Mouse (Mus musculus) embryonic facial prominence, embryonic 11.5 days (tissue): ENCODE data around the gene Ccdc188. TPM values are rescaled to one million over a fixed set of nuclear protein-coding genes. Genes with fewer than 3 reads are reported as not detected.

ENCODE experiments used
- ATAC-seq: fragments of 200-750 bp; cut with Nextera tagmentation; replicated peaks from 2 replicates; pipeline ENCODE4 v1.8.0; 2017; ENCODE audit warnings: low read depth; ENCODE audit not compliant: insufficient number of reproducible peaks, low FRiP score, low TSS enrichment
- DNase-seq: peaks from one replicate; pipeline ENCODE4 v3.0.0-alpha.2; 2015; ENCODE audit warnings: low spot score
- H3K27ac ChIP-seq: fragments of 300-500 bp; sonication (generic); replicated peaks from 2 replicates; pipeline ENCODE4 v1.5.1; 2014; ENCODE audit warnings: mild to moderate bottlenecking, low read depth, low read length, control low read depth
- H3K27me3 ChIP-seq: fragments of 300-500 bp; sonication (generic); 2 replicates; pipeline ENCODE4 v1.6.1; 2014; ENCODE audit warnings: mild to moderate bottlenecking, low read length, moderate library complexity, mixed read lengths; ENCODE audit not compliant: control insufficient read depth, insufficient read depth
- H3K36me3 ChIP-seq: fragments of 300-500 bp; sonication (generic); replicated peaks from 2 replicates; pipeline ENCODE4 v1.6.1; 2014; ENCODE audit warnings: low read depth, mild to moderate bottlenecking, low read length, moderate library complexity, mixed read lengths; ENCODE audit not compliant: control insufficient read depth, insufficient read depth
- H3K4me1 ChIP-seq: fragments of 300-500 bp; sonication (generic); 2 replicates; pipeline ENCODE4 v1.6.1; 2014; ENCODE audit warnings: low read length, mixed read lengths; ENCODE audit not compliant: control insufficient read depth, insufficient read depth
- H3K4me2 ChIP-seq: fragments of 300-500 bp; sonication (generic); 2 replicates; pipeline ENCODE4 v1.6.1; 2014; ENCODE audit warnings: low read depth, mild to moderate bottlenecking, control low read depth, low read length, moderate library complexity
- H3K4me3 ChIP-seq: fragments of 300-500 bp; sonication (generic); 2 replicates; pipeline ENCODE4 v1.5.1; 2014; ENCODE audit warnings: low read depth, low read length, control low read depth
- H3K9ac ChIP-seq: fragments of 300-500 bp; sonication (generic); replicated peaks from 2 replicates; pipeline ENCODE4 v1.6.1; 2014; ENCODE audit warnings: mild to moderate bottlenecking, control low read depth, low read length
- H3K9me3 ChIP-seq: fragments of 300-500 bp; sonication (generic); replicated peaks from 2 replicates; pipeline ENCODE4 v1.6.1; 2016; ENCODE audit warnings: mild to moderate bottlenecking, low read length, inconsistent platforms, mixed read lengths; ENCODE audit not compliant: control insufficient read depth
- WGBS: fragments of 180-500 bp; shearing (Covaris S2); extraction: QIAGEN DNeasy Blood & Tissue Kit; methylation state at CpG from one replicate; pipeline ENCODE4 v1.1.7; 2014; 5-methylcytosine and 5-hydroxymethylcytosine counted together
- polyA plus RNA-seq: library from polyadenylated mRNA; unstranded; fragments of >200 nt; fragmentation: Nextera tagmentation; extraction: Ambion mirVana; gene quantifications from 2 replicates; pipeline ENCODE4 v1.2.1, GENCODE M21; 2014

The Ccdc188 gene
- polyA plus RNA-seq, 1 experiment from 2014 or later, result not detected

GRCm38 (mm10) chr16:18253866-18254265 is 36.2 kb downstream of the Ccdc188 start:
- Histone ChIP-seq H3K27me3 (no peaks in the 10 kb centered on the region), H3K36me3 (peaks cover 22% of the 10 kb centered on the region), H3K27ac (no peak overlapping the region), H3K9ac (no peak overlapping the region), H3K4me3 (no peak overlapping the region), H3K4me2 (no peak overlapping the region), H3K9me3 (no peaks in the 10 kb centered on the region), H3K4me1 (0 out of 2 replicates have a peak, but pooled peaks cover 2% of the 10 kb centered on the region)
- ATAC-seq (no peak), DNase-seq (no peak)
- WGBS, result 92% methylated on average over 1 of the region's 1 CpGs

- DNase-seq (no peak), ATAC-seq (no peak)
- no peak within 1 kb of the TSS for H3K4me2 ChIP-seq
- H3K27me3 ChIP-seq, result no peaks in the 10 kb centered on the region
- no peak within 1 kb of the TSS for H3K9ac ChIP-seq
- H3K4me3 ChIP-seq, result no peak within 1 kb of the TSS
- H3K36me3 ChIP-seq, result peaks cover 31% of the 10 kb centered on the region
- no peaks in the 10 kb centered on the region for H3K9me3 ChIP-seq
- no peak within 1 kb of the TSS for H3K27ac ChIP-seq
- 94% methylated on average over 2 of the region's 2 CpGs for WGBS
- H3K4me1 ChIP-seq, result no peaks in the 10 kb centered on the region
These were observed 40.5 kb downstream of the Ccdc188 start, which contains the start of gene Gm49776 for GRCm38 (mm10) chr16:18258221-18258620. Gene Gm49776, minus strand, starts transcription at chr16:18258321.

- DNase-seq, result no peak
- Histone ChIP-seq H3K4me3 (no peak overlapping the region), H3K27me3 (no peaks in the 10 kb centered on the region), H3K4me1 (no peaks in the 10 kb centered on the region), H3K4me2 (no peak overlapping the region), H3K9me3 (no peaks in the 10 kb centered on the region), H3K27ac (no peak overlapping the region), H3K36me3 (peaks cover 11% of the 10 kb centered on the region), H3K9ac (no peak overlapping the region)
- WGBS, result 73% methylated on average over 2 of the region's 2 CpGs
- ATAC-seq, result no peak
These were observed 47.3 kb downstream of the Ccdc188 start for GRCm38 (mm10) chr16:18265024-18265423.

GRCm38 (mm10) chr16:18268182-18268581 is 50.5 kb downstream of the Ccdc188 start:
- WGBS, result 92% methylated on average over 5 of the region's 5 CpGs
- ATAC-seq, result no peak

More at GRCm38 (mm10) chr16:18268182-18268581, 50.5 kb downstream of the Ccdc188 start:
- Histone ChIP-seq H3K4me2 (no peak overlapping the region), H3K27me3 (no peaks in the 10 kb centered on the region), H3K4me1 (no peaks in the 10 kb centered on the region), H3K36me3 (peaks cover 11% of the 10 kb centered on the region), H3K9ac (no peak overlapping the region), H3K27ac (no peak overlapping the region), H3K4me3 (no peak overlapping the region), H3K9me3 (no peaks in the 10 kb centered on the region)
- no peak for DNase-seq

Other genes with a start within 250 kb of the Ccdc188 start
- not detected in 2 replicates for gene Vpreb2, start 237.5 kb upstream of the Ccdc188 start, polyA plus RNA-seq
- 118 and 130 TPM in 2 replicates for gene Dgcr6, start 165.0 kb upstream of the Ccdc188 start, polyA plus RNA-seq
- gene Prodh, start 127.7 kb upstream of the Ccdc188 start, polyA plus RNA-seq, result 10.4 and 11.0 TPM in 2 replicates
- gene Rtn4r, start 90.2 kb upstream of the Ccdc188 start, polyA plus RNA-seq, result 1.1 and 1.7 TPM in 2 replicates
- 9.3 and 11.6 TPM in 2 replicates for gene Zdhhc8, start 17.3 kb downstream of the Ccdc188 start, polyA plus RNA-seq
- 83.6 and 102 TPM in 2 replicates for gene Trmt2a, start 30.8 kb downstream of the Ccdc188 start, polyA plus RNA-seq
- gene Ranbp1, start 30.9 kb downstream of the Ccdc188 start, polyA plus RNA-seq, result 1,220 and 1,409 TPM in 2 replicates
- 0.94 and 2.7 TPM in 2 replicates for gene Gm49776, start 40.4 kb downstream of the Ccdc188 start, polyA plus RNA-seq
- 31.3 and 32.2 TPM in 2 replicates for gene Dgcr8, start 71.4 kb downstream of the Ccdc188 start, polyA plus RNA-seq
- 20.4 and 27.9 TPM in 2 replicates for gene Tango2, start 130.2 kb downstream of the Ccdc188 start, polyA plus RNA-seq
- gene Arvcf, start 130.3 kb downstream of the Ccdc188 start, polyA plus RNA-seq, result 26.6 and 28.1 TPM in 2 replicates
- 15.8 and 15.9 TPM in 2 replicates for gene Txnrd2, start 208.5 kb downstream of the Ccdc188 start, polyA plus RNA-seq
- gene Comt, start 209.0 kb downstream of the Ccdc188 start, polyA plus RNA-seq, result 47.4 and 49.3 TPM in 2 replicates